Mouse (Mus musculus): Measurements from ENCODE around the gene Trmt1. TPM values are rescaled to one million over a fixed set of nuclear protein-coding genes. Genes with fewer than 3 reads are reported as not detected.
A peak's percentile ranks its signal among the peaks of the same experiment; 100 is the strongest.

Trmt1 gene
- polyA plus RNA-seq, 2 experiments from 2014 or later, result 45.0 to 60.3 TPM

- ATAC-seq, result no peak
Measured at GRCm38 (mm10) chr8:84711312-84711711, 25.2 kb downstream of the Trmt1 start.

DNA sequence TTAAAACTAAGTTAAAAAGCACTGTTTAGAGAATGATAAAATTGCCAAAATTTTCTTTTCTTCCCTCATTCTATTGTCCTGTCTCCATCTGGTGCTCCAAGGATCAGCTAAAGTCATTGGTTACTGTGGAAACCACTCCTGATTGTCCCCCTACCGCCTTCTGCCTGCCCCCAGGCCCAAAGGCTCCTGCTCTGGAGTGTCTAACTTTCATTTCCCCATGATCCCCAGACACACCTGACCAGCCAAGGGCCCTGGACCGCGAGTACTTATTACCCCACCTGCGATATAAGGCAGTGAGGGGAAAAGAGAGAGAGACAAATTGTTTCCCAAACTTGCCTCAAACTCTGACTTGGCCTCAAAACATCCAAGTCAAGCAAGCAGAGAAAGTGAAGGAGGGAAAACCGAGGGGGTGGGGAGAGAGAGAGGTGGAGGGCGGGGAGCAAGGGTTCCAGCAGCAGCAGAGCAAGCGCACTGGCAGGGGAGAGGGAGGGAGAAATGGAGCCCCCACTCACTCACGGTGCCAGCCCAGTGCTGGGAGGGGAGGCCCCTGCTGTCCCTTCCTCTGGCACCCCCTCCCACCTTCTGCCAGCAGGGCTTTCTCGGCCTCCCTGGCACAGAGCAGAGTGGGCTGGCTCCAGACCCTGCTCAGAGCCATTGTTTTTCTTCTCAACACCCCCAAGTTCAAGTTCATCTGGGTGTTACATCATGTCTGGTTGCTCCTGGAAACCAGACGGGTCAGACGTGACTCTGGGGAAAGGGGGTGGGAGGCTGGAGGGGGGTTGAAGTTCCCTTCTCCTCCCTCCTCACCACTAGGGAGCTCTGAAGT, 26.0 kb downstream of the Trmt1 start:
- ATAC-seq, result no peak

- no peak for ATAC-seq
Measured at GRCm38 (mm10) chr8:84712759-84713120, 26.6 kb downstream of the Trmt1 start.

- no peak for ATAC-seq
Measured at GRCm38 (mm10) chr8:84713381-84713780, 27.3 kb downstream of the Trmt1 start.

DNA sequence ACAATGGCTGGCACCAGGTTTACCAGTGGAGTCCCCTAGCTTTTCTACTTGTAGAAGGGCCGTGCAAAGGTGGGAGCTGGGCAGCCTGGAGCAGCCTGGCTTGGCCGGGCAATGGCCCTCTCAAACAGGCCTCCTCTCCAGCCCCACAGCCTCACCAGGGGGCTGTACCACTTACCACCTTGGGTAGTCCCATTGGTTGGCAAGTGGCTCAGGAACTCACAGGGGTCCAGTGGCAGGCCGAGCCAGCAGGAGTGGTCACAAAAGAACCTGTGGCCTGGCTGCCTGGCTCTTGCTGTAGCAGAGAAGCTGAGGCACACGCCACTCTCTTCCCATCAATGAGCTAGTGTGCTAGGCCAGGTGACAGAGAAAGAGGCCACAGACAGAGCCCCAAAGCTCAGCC, 28.1 kb downstream of the Trmt1 start:
- no peak for ATAC-seq

- no peak for ATAC-seq
Measured at GRCm38 (mm10) chr8:84715893-84716468, 29.9 kb downstream of the Trmt1 start.

DNA sequence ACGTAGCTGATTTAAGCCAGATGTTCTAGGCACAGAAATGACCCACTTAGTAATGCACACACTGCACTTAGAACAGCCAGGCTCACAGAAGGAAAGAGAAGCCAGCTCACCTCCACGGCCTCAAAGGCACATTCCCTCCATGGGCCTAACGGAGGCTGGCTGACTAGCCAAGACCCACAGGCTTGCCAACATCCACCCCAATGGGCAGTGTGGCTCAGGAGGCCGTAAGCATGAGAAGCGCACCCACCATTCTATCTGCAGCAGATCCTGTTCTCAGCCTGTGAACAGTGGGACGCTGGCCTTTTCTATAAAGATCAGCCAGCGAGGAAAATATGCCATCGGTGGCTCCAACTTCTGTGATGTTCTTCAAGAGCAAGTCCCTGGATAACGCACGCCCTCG, 30.7 kb downstream of the Trmt1 start:
- ATAC-seq, result no peak

GRCm38 (mm10) chr8:84718476-84718875, 32.4 kb downstream of the Trmt1 start:
- ATAC-seq, result no peak

DNA sequence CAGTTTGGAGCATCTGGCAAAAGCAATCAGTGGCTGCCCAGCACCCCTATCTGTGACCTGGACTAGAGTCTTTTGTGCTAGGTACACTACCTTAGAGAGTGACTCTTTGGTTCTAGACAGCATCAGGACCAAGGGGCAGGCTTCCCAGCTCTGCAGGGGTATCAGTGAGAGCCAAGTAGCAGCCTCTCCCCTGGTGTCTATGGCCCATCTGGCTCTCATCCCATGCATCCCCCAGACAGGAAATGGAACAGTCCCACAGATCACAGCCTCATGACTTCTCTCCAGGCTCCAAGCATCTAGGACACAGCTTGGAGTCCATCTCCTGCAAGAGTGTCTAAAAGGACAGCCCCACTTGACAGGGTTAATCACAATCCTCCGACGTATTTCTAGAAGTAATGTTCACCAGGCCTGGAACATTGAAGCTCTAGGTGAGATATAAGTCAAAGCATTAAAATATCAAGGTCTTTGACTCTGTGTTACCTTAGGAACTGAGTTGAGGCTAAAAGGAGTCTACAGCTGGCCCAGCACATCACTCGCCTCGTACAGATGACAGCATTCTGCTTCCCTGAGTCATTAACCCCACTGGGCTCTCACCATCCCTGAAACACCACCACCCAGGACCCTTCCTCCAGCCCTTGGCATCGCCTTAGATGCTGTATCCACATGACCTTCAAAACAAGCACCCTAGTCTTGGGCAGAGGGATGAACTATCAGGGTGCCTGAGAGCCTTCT, 33.0 kb downstream of the Trmt1 start:
- no peak for ATAC-seq

DNA sequence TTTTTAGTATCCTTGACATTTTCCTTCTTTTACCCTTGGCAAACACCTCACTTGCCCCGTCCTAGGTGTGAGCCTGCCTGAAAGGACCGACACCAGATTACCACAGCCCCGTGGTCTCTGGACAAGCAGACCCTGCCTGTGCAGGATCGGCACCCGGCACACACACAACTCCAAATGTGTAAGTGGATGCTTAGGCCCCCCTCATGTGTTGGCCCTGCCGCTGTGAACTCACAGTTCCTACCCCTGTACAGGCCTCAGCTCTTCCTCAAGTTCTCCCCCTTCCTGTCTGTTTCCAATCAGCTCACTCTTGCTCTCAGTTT, 36.4 kb downstream of the Trmt1 start:
- no peak for ATAC-seq

GRCm38 (mm10) chr8:84722850-84723570, 36.9 kb downstream of the Trmt1 start, which contains the start of gene G430095P16Rik:
Gene G430095P16Rik (plus strand): TSS chr8:84723007.
- peak; percentile 87 for ATAC-seq

DNA sequence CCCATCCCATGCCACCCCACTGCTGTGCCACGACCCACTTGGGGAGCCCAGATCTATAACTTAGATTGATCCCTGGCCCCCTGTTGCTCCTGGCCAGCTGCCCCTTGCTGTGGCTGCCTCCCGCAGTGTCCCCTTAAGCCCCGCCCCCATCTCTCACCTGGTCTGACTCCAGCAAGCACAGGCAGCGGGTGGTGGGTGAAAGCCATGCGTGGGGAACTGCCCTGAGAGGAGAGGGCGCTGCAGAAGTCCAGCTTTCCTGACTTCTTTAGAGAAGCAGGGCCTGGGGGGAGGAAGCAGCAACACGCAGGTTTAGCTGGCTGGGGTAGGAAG, 37.4 kb downstream of the Trmt1 start:
- ATAC-seq, result peak; percentile 35

- ATAC-seq, result no peak
Measured at GRCm38 (mm10) chr8:84724683-84725082, 38.6 kb downstream of the Trmt1 start.

- ATAC-seq, result no peak
Measured at GRCm38 (mm10) chr8:84725246-84725940, 39.3 kb downstream of the Trmt1 start.

DNA sequence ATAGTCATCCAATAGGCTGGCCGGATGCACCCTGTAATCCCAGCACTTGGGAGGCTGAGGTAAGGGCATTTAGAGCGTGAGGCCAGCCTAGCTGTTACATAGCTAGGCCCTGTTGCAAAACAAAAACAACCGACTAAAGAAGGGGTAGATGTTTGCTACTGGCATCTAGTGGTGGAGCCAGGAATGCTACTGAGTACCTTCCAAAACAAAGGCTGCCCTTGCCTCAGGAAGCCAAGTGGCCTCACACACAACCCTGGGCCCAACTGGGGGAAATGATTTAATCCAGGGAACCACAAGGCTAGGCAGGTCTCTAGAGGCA, 39.8 kb downstream of the Trmt1 start:
- peak; percentile 22 for ATAC-seq

DNA sequence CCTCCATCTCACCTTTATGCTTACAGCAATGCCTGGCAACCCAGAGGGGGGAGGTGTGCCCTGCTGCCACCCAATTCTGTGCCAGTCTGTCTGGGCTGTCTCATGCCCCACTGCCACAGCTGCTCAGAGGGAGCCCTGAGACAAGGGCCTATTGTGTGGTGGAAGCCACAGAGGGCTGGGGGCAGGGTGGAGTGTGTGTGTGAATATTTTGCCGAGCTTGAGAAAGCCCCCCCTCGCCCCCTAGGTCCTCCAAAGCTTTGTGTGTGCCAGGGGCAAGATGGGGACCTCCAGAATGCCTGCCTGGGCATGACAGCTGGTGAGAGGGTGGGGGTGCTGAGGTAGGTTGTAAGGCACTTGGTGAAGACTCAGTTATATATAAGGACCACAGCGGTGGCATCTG, 42.4 kb downstream of the Trmt1 start:
- ATAC-seq, result no peak

GRCm38 (mm10) chr8:84729921-84730362, 43.8 kb downstream of the Trmt1 start:
- no peak for ATAC-seq

DNA sequence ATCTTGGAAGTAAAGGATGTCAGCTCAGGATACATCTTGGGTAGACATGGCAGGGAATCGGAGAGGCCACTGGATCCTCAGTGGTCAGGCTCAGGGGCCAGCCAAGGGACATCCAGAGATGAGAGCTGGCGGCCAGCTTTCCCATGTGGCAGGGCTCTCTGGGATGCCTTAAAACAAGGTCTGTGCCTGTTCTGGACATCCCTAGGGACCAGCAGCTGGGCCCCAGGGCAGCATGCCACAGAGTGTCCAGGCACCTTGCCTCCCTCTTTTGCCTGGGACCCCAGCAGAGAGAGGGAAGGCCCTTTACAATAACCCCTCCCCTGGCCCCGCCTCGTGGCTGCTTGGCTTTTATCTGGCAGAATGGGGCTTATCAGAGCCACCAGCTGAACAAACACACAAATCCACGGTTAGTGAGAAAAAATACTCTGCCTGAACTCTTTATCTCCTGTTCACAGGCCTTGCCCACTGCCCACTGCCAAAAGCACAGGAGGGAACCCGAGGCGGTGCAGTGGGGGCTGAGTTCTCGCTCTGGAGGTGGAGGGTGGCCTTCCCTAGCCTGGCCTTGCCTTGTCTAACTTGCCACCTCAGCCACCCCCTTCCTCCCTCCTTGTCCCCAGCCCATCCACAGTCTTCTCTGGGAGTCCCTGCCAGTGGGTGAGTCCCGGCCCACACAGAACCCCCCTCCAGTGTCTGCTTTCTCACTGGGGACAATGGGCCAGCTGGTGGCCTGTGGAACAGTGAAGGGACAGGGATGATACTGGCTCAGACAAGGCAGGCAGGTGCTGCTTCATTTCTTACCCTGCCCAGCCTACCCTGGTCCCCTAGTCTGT, 44.6 kb downstream of the Trmt1 start:
- no peak for ATAC-seq

GRCm38 (mm10) chr8:84731371-84732177, 45.5 kb downstream of the Trmt1 start:
- ATAC-seq, result no peak

DNA sequence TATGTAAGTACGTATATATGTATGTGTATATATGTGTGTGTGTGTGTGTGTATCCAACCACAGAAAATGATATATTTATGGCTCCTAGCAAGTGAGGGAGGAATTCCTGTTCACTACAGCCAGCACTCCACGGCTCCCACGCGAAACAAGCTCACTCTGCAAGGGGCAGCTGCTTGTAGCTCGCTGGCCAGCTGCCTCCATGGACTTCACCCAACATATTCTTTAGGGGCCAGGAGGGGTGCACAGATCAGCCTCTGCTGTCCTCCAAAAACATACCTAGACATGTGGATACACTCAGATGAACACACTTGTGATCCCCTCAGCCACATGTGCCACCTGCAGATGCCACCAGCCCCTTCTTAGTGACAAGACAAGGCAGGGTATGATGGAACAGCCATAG, 46.4 kb downstream of the Trmt1 start:
- ATAC-seq, result no peak

GRCm38 (mm10) chr8:84732996-84733395, 46.9 kb downstream of the Trmt1 start:
- ATAC-seq, result no peak

Measured in CD4-positive, CD25-positive, alpha-beta regulatory T cell, adult 4 months (primary cell).